Mouse (Mus musculus): Measurements from ENCODE around the gene Yif1b.

DNA sequence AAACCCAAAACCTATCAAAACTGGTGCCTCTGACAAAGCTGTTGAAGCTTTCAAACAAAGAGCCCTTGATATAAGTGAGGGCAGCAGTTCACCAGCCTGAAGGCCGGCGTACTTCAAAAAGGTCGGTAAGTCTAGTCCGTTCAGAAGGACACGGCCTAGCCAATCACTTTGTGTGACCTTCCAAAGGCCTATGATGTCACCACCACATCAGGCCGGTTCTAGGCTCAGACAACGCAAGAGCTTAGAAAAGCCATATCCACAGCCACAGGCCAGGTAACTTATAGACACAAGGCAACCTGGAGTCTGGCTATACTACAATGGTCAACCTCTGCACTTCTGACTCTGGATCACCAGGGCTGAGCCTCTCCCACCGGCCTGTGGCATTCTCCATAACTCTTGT, 41.8 kb downstream of the Yif1b start:
- TF ChIP-seq POLR2A (IDR thresholded peaks at IDR 0.05; ENCODE audit: control insufficient read depth in 1 of 2, insufficient read depth in 1 of 2, low read depth in 1 of 2, low read length in 2 of 2, poor library complexity in 1 of 2) (no peak), MYB (IDR thresholded peaks at IDR 0.05; ENCODE audit: low read depth, low read length) (no peak), EP300 (IDR thresholded peaks at IDR 0.05; ENCODE audit: low read depth in 1 of 2, low read length in 2 of 2) (no peak), TBP (IDR thresholded peaks at IDR 0.05; ENCODE audit: low read depth, low read length) (no peak), E2F4 (IDR thresholded peaks at IDR 0.05; ENCODE audit: borderline replicate concordance, low read depth, low read length) (no peak), NELFE (IDR thresholded peaks at IDR 0.05; ENCODE audit: low read depth, low read length) (no peak)
